Mouse (Mus musculus): ENCODE measurements at regions not wholly inside any gene's neighbourhood (a gene's known extent, or its start where the extent isn't known, plus 50 kb on each side); places are given as distances from the start of the nearest gene placed in this dataset.
"Not testable (repeated sequence)": the region's sequence is repeated elsewhere in the genome, so short reads cannot be mapped to it uniquely, and the experiment has no call there.

GRCm38 (mm10) chr14:35740845-35741244, 70.9 kb downstream of the 4930596D02Rik start:
- Histone ChIP-seq H3K9ac (no peak overlapping the region), H3K27me3 (no peaks in the 10 kb centered on the region), H3K9me3 (replicated peaks) (no peaks in the 10 kb centered on the region), H3K27ac (no peak overlapping the region), H3K4me2 (no peak overlapping the region), H3K36me3 (no peaks in the 10 kb centered on the region), H3K4me3 (replicated peaks) (no peak overlapping the region), H3K4me1 (no peaks in the 10 kb centered on the region)
- ATAC-seq (replicated peaks; ENCODE audit: low FRiP score): 0 out of 2 replicates have a peak, but pooled peaks have one; percentile 77
- WGBS: 37% methylated on average over 4 of the region's 4 CpGs

- 38% methylated on average over 1 of the region's 1 CpGs for WGBS
- H3K27ac ChIP-seq: no peak overlapping the region
- H3K9me3 ChIP-seq (replicated peaks): no peaks in the 10 kb centered on the region
- H3K9ac ChIP-seq: no peak overlapping the region
- H3K4me1 ChIP-seq: no peaks in the 10 kb centered on the region
- H3K36me3 ChIP-seq: no peaks in the 10 kb centered on the region
- H3K4me3 ChIP-seq (replicated peaks): no peak overlapping the region
- H3K27me3 ChIP-seq: no peaks in the 10 kb centered on the region
- no peak for ATAC-seq (replicated peaks; ENCODE audit: low FRiP score)
- no peak overlapping the region for H3K4me2 ChIP-seq
These were observed 81.1 kb downstream of the 4930596D02Rik start for GRCm38 (mm10) chr14:35730681-35731080.

- no peak for ATAC-seq (replicated peaks; ENCODE audit: low FRiP score)
- Histone ChIP-seq H3K27me3 (no peaks in the 10 kb centered on the region), H3K4me2 (no peak overlapping the region), H3K27ac (no peak overlapping the region), H3K36me3 (no peaks in the 10 kb centered on the region), H3K9ac (no peak overlapping the region), H3K4me3 (replicated peaks) (no peak overlapping the region), H3K9me3 (replicated peaks) (no peaks in the 10 kb centered on the region), H3K4me1 (no peaks in the 10 kb centered on the region)
- WGBS: 93% methylated on average over 2 of the region's 2 CpGs
These were observed 126.6 kb downstream of the 4930596D02Rik start for GRCm38 (mm10) chr14:35685211-35685610.

- no peaks in the 10 kb centered on the region for H3K9me3 ChIP-seq (replicated peaks)
- no peak for ATAC-seq (replicated peaks; ENCODE audit: low FRiP score)
- WGBS: 73% methylated on average over 4 of the region's 4 CpGs
- H3K4me1 ChIP-seq: no peaks in the 10 kb centered on the region
- H3K4me3 ChIP-seq (replicated peaks): no peak overlapping the region
- H3K9ac ChIP-seq: no peak overlapping the region
- no peaks in the 10 kb centered on the region for H3K36me3 ChIP-seq
- H3K27me3 ChIP-seq: no peaks in the 10 kb centered on the region
- no peak overlapping the region for H3K4me2 ChIP-seq
- H3K27ac ChIP-seq: no peak overlapping the region
These were observed 138.7 kb downstream of the 4930596D02Rik start for GRCm38 (mm10) chr14:35673090-35673489.

DNA sequence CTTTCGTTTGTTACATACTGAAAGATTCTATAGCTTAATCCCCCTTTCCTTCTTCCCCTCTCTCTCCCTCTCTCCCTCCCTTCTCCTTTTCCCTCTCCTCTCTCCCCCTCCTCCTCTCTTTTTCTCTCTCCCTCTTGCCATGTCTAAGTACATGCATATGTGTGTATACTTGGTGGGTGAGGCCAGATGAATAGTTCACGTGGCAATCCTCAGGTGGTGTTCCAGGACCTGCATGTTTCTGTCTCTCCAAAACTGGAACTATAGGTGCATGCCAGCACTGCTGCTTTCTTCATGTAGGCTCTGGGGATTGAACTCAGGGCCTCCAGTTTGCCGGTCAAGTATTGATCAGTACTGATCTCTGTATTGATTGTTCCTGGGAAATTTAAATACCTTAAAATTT, 161.4 kb downstream of the 4930596D02Rik start:
- Histone ChIP-seq H3K36me3 (no peaks in the 10 kb centered on the region), H3K4me2 (no peak overlapping the region), H3K9ac (no peak overlapping the region), H3K27ac (no peak overlapping the region), H3K4me3 (replicated peaks) (no peak overlapping the region), H3K27me3 (no peaks in the 10 kb centered on the region), H3K9me3 (replicated peaks) (no peaks in the 10 kb centered on the region), H3K4me1 (no peaks in the 10 kb centered on the region)
- no peak for ATAC-seq (replicated peaks; ENCODE audit: low FRiP score)
- 80% methylated on average over 3 of the region's 3 CpGs for WGBS

DNA sequence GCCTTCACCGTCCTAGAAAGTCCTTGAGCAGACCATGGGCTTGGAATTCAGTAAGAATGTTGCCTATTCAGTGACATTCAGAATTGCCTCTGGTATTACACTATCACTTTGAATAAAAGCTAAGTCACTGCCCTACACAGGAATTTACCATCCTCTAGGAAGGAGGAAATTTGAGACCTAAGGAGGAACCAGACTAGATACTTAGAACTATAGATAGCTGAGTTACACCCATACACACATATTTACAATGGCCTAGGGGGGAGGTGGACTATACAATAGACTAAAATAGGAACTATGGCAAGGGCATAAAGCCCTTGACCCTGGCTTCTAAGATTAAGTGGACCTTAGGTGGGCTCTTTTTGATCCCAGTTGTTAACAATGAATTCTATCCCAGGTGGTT, 162.1 kb downstream of the 4930596D02Rik start:
- H3K9ac ChIP-seq; H3K27me3 ChIP-seq; ATAC-seq (replicated peaks; ENCODE audit: low FRiP score); H3K27ac ChIP-seq; H3K9me3 ChIP-seq (replicated peaks); H3K4me2 ChIP-seq; H3K4me1 ChIP-seq; H3K36me3 ChIP-seq; H3K4me3 ChIP-seq (replicated peaks): not testable (repeated sequence)
- WGBS: 81% methylated on average over 1 of the region's 1 CpGs
